Mouse (Mus musculus): Measurements from ENCODE around the gene Gng8. TPM values are rescaled to one million over a fixed set of nuclear protein-coding genes. Genes with fewer than 3 reads are reported as not detected.

The Gng8 gene
- polyA plus RNA-seq, 1 experiment from 2014 or later, result 6.8 TPM

DNA sequence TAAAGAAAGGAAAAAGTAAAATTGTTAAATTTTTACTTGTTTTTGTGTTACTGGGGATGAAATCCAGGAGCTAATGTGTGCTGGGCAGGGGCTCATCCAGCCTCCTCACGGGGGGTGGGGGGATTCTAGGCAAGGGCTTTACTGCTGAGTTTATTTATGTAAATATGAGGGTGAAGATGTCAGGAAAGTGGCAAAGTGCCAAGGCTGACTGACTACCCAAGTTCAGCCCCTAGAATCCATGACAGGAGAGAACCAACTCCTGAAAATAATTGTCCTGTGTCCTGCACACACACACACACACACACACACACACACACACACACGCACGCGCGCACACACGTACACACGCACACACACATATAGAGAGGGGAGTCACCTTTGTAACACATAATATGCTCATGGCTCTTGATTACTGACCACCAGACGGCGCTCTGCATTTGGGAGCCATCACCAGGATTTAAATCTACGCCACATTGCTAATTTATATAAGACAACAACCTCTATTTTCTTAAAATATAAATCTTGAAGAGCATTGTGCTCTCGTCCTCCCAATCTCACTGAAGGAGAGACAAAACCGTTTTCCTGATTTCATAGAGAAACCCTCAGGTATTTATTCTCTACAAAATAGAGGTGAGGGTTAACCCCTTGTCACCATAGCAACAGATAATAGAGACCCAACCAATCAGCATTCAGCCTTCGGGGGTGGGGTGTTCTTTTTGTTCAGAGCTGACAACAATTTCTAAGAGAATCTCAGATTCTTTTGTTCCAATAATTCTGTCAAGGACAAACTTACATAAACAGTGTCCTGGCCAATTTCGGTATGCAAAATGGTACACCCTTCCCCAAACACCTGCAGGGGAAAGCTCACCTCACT lies 41.4 kb downstream of the Gng8 start:
- H3K9me3 ChIP-seq (replicated peaks), result no peaks in the 10 kb centered on the region
- no peak for ATAC-seq (replicated peaks; ENCODE audit: low FRiP score)
- peaks cover 13% of the 10 kb centered on the region; the same call in 1 of the 2 replicates for H3K4me1 ChIP-seq
- WGBS, result 37% methylated on average over 14 of the region's 14 CpGs
- no peak overlapping the region for H3K4me2 ChIP-seq
- no peaks in the 10 kb centered on the region for H3K27me3 ChIP-seq
- H3K36me3 ChIP-seq, result no peaks in the 10 kb centered on the region
- no peak overlapping the region for H3K27ac ChIP-seq
- H3K4me3 ChIP-seq (replicated peaks), result no peak overlapping the region
- H3K9ac ChIP-seq, result no peak overlapping the region

DNA sequence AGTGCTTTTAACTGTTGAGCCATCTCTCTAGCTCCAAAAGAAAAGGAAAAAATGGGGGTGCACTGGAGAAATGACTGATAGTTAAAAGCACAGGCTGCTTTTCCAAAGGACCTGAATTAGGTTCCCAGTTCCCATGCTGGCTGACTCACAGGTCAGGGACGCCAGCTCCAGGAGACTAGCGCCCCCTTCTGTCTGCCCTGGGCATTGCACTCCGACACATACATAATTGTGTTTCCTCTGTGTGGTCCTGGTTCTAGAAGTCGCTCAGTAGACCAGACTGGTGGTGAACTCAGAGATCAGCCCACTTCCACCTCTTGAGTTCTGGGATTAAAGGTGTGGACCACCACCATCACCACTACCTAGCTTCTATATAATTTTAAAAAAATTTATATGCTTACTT lies 45.7 kb downstream of the Gng8 start:
- Histone ChIP-seq H3K4me3 (replicated peaks) (no peak overlapping the region), H3K27me3 (no peaks in the 10 kb centered on the region), H3K27ac (no peak overlapping the region), H3K9ac (no peak overlapping the region), H3K36me3 (no peaks in the 10 kb centered on the region), H3K9me3 (replicated peaks) (no peaks in the 10 kb centered on the region), H3K4me1 (peaks cover 21% of the 10 kb centered on the region), H3K4me2 (no peak overlapping the region)
- no peak for ATAC-seq (replicated peaks; ENCODE audit: low FRiP score)
- 50% methylated on average over 4 of the region's 4 CpGs for WGBS

DNA sequence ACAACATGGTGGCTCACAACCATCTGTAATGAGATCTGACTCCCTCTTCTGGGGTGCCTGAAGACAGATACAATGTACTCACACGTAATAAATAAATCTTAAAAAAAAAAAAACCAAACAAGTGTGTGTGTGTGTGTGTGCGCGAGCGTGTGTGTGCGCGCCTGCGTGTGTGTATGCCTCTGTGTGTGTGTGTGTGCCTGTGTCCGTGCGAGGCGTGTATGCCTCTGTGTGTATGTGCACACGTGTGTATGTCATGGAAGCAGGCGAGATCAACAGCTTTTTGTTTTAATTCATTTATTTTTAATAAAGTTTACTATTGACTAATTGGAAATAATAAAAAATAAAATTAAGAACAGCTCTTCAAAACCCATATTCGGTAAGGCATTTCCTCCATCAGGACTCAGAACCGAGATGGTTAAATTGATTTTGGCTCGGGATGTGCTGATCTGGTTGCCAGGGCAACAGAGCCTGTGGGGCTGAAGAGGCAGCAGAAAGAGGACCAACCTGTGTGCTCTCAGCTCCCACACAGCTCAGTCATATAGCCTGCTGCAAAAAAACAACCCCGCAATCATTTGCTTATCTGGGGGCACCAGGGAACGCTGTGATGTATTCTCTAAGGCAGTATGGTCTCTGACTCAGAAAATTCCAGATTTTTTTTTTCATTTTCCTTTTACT lies 46.7 kb downstream of the Gng8 start:
- WGBS, result 73% methylated on average over 17 of the region's 17 CpGs
- Histone ChIP-seq H3K27ac (no peak overlapping the region), H3K9me3 (replicated peaks) (no peaks in the 10 kb centered on the region), H3K36me3 (no peaks in the 10 kb centered on the region), H3K27me3 (no peaks in the 10 kb centered on the region), H3K4me2 (no peak overlapping the region), H3K9ac (no peak overlapping the region), H3K4me3 (replicated peaks) (no peak overlapping the region), H3K4me1 (peaks cover 16% of the 10 kb centered on the region)
- no peak for ATAC-seq (replicated peaks; ENCODE audit: low FRiP score)

DNA sequence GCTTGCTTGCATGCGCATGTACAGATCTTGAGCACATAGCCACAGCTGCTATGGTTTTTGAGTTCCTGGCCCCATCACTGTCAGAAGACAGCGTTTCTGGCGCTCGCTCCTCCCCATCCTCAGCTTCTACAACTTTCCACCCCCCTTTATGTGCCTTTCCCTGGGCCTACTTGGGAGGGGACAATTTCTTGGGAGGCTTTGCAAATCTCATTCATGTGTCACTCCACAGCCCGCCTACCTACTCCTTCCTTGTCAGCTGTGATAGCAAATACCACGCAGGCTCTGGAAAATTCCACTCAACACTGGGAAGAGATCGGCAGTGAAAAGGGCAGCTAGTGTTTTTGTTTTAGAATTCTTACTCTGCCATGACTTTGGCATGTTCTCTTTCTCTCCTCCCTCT lies 48.7 kb downstream of the Gng8 start:
- WGBS, result 30% methylated on average over 7 of the region's 7 CpGs
- Histone ChIP-seq H3K4me2 (no peak overlapping the region), H3K4me3 (replicated peaks) (no peak overlapping the region), H3K27ac (peak overlapping the region; percentile 74), H3K27me3 (peaks cover 5% of the 10 kb centered on the region), H3K9ac (no peak overlapping the region), H3K36me3 (no peaks in the 10 kb centered on the region), H3K4me1 (peaks cover 29% of the 10 kb centered on the region), H3K9me3 (replicated peaks) (no peaks in the 10 kb centered on the region)
- ATAC-seq (replicated peaks; ENCODE audit: low FRiP score), result no peak; the same call in 1 of the 2 replicates

DNA sequence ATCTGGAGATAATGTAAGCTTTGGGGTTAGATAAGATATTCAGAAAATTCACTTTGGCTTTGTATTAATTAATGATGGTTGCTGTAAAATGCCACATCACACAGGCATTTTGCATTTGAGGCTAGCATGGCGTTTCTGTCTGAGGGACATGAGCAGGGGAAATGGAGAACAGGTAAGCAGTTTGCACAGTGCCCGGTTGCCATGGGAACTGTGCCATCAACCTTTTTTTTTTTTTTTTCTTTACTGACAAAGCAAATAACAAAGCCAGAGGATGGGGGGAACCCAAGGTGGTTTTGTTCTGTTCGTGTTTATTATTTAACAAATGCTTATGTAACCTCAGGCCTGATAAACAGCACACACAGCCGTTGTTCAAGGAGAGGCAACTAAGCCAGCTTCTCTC lies 51.3 kb downstream of the Gng8 start:
- Histone ChIP-seq H3K27me3 (peaks cover 30% of the 10 kb centered on the region), H3K4me3 (replicated peaks) (no peak overlapping the region), H3K4me1 (peaks cover 55% of the 10 kb centered on the region), H3K9me3 (replicated peaks) (no peaks in the 10 kb centered on the region), H3K27ac (no peak overlapping the region), H3K9ac (no peak overlapping the region), H3K36me3 (no peaks in the 10 kb centered on the region), H3K4me2 (no peak overlapping the region)
- no peak for ATAC-seq (replicated peaks; ENCODE audit: low FRiP score)
- 64% methylated on average over 4 of the region's 4 CpGs for WGBS

DNA sequence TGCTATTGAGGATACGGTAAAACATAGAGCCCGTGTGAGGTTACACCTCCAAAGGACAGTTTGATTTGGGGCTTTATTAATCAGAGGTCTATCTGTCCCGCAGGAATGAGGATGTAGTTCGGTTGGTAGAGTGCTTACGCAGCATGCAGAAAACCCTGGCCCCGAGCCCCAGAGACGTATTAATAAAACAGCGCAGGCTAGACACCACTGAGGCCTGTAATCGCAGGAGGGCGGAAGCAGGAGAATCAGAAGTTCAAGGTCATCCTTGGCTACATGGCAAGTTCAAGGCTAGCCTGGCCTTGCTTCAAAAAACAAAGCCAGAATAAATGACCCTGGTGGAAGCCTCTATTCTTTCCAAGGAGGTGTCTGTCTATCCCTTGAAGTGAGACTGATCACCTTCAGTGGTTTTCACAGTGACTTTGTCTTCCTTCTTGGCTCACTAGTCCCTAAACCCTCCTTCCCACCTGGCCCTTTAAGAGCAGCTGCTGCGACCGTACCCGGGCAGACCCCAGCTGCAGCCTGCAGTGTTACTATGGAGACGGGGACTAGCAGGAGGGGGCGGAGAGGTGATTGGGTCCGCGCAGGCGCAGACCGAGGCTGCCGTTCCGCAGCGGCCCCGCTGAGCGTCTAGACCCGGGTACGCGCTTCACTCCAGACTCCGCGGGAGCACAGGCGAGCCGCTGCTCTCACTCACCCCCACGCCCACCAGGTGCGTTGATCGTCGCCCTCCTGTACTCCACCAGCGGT lies 52.6 kb downstream of the Gng8 start, which contains the start of gene Pnmal2:
TSS of gene Pnmal2 (plus strand) at position 622 of the 747 bp plus-strand sequence.
- no peaks in the 10 kb centered on the region for H3K36me3 ChIP-seq
- H3K4me2 ChIP-seq, result peak within 1 kb of the TSS; percentile 83
- peak within 1 kb of the TSS; percentile 65 for H3K9ac ChIP-seq
- ATAC-seq (replicated peaks; ENCODE audit: low FRiP score), result peak; percentile 88
- H3K27me3 ChIP-seq, result peaks cover 44% of the 10 kb centered on the region
- peaks cover 60% of the 10 kb centered on the region for H3K4me1 ChIP-seq
- 13% methylated on average over 36 of the region's 36 CpGs for WGBS
- H3K9me3 ChIP-seq (replicated peaks), result no peaks in the 10 kb centered on the region
- peak within 1 kb of the TSS; percentile 63 for H3K4me3 ChIP-seq (replicated peaks)
- H3K27ac ChIP-seq, result no peak within 1 kb of the TSS

DNA sequence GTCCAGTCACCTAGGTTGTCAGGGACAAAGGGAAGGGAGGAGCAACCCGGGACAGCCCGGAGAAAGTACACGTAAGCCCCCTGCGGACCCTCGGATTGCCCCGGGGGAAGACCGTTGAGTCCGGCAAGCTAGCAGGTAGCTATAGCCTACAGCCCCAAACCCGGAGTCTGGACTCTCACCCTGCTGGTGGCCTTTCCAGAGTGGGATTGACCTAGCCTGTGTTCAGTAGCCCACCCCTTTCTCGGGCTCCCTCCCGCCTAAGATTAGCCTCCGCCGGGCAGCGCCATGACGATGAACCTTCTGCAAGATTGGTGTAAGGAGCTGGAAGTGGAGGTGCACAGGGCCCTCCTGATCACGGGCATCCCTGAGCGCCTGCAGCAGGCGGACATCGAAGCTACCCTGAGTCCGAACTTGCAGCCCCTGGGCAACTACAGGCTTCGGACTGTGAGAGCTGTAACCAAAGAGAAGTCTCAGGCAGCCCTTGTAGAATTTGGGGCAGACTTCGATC lies 53.3 kb downstream of the Gng8 start:
- Histone ChIP-seq H3K4me1 (peaks cover 66% of the 10 kb centered on the region), H3K4me3 (replicated peaks) (peak overlapping the region; percentile 63), H3K9ac (peak overlapping the region; percentile 65), H3K36me3 (no peaks in the 10 kb centered on the region), H3K4me2 (peak overlapping the region; percentile 83), H3K27ac (no peak overlapping the region), H3K9me3 (replicated peaks) (no peaks in the 10 kb centered on the region), H3K27me3 (peaks cover 50% of the 10 kb centered on the region)
- WGBS, result 2% methylated on average over 22 of the region's 22 CpGs
- no peak; the same call in 1 of the 2 replicates for ATAC-seq (replicated peaks; ENCODE audit: low FRiP score)

Other genes with a start within 250 kb of the Gng8 start
- gene Ceacam15, start 216.1 kb upstream of the Gng8 start, polyA plus RNA-seq (2015; fragmentation: Nextera tagmentation; extraction: Ambion mirVana), result not detected in 2 replicates
- gene Ceacam9, start 169.9 kb upstream of the Gng8 start, polyA plus RNA-seq (2015; fragmentation: Nextera tagmentation; extraction: Ambion mirVana), result not detected in 2 replicates
- 255 and 262 TPM in 2 replicates for gene Ap2s1, start 153.4 kb upstream of the Gng8 start, polyA plus RNA-seq (2015; fragmentation: Nextera tagmentation; extraction: Ambion mirVana)
- 46.9 and 48.6 TPM in 2 replicates for gene Slc1a5, start 110.4 kb upstream of the Gng8 start, polyA plus RNA-seq (2015; fragmentation: Nextera tagmentation; extraction: Ambion mirVana)
- gene Strn4, start 75.9 kb upstream of the Gng8 start, polyA plus RNA-seq (2015; fragmentation: Nextera tagmentation; extraction: Ambion mirVana), result 91.5 and 99.8 TPM in 2 replicates
- gene Fkrp, start 75.1 kb upstream of the Gng8 start, polyA plus RNA-seq (2015; fragmentation: Nextera tagmentation; extraction: Ambion mirVana), result 32.0 and 34.1 TPM in 2 replicates
- 14.6 and 17.7 TPM in 2 replicates for gene Prkd2, start 48.9 kb upstream of the Gng8 start, polyA plus RNA-seq (2015; fragmentation: Nextera tagmentation; extraction: Ambion mirVana)
- 2.6 TPM in 2 replicates for gene Dact3, start 16.5 kb upstream of the Gng8 start, polyA plus RNA-seq (2015; fragmentation: Nextera tagmentation; extraction: Ambion mirVana)
- 1.5 and 2.1 TPM in 2 replicates for gene Ptgir, start 14.7 kb downstream of the Gng8 start, polyA plus RNA-seq (2015; fragmentation: Nextera tagmentation; extraction: Ambion mirVana)
- 116 and 124 TPM in 2 replicates for gene Calm3, start 32.3 kb downstream of the Gng8 start, polyA plus RNA-seq (2015; fragmentation: Nextera tagmentation; extraction: Ambion mirVana)
- 7.7 and 9.2 TPM in 2 replicates for gene Pnmal2, start 52.9 kb downstream of the Gng8 start, polyA plus RNA-seq (2015; fragmentation: Nextera tagmentation; extraction: Ambion mirVana)
- 0.58 and 0.90 TPM in 2 replicates for gene Pnmal1, start 67.9 kb downstream of the Gng8 start, polyA plus RNA-seq (2015; fragmentation: Nextera tagmentation; extraction: Ambion mirVana)
- 0.23 and 0.31 TPM in 2 replicates for gene Gm42372, start 91.3 kb downstream of the Gng8 start, polyA plus RNA-seq (2015; fragmentation: Nextera tagmentation; extraction: Ambion mirVana)
- 35.7 and 41.2 TPM in 2 replicates for gene Ccdc8, start 100.9 kb downstream of the Gng8 start, polyA plus RNA-seq (2015; fragmentation: Nextera tagmentation; extraction: Ambion mirVana)
- 110 and 115 TPM in 2 replicates for gene Ppp5c, start 136.1 kb downstream of the Gng8 start, polyA plus RNA-seq (2015; fragmentation: Nextera tagmentation; extraction: Ambion mirVana)
- gene Hif3a, start 170.6 kb downstream of the Gng8 start, polyA plus RNA-seq (2015; fragmentation: Nextera tagmentation; extraction: Ambion mirVana), result 18.4 and 22.5 TPM in 2 replicates
- 0.09 and 0.13 TPM in 2 replicates for gene Psg16, start 182.3 kb downstream of the Gng8 start, polyA plus RNA-seq (2015; fragmentation: Nextera tagmentation; extraction: Ambion mirVana)

Data from kidney, embryonic 15.5 days (tissue).